In the genomic region with DNA sequence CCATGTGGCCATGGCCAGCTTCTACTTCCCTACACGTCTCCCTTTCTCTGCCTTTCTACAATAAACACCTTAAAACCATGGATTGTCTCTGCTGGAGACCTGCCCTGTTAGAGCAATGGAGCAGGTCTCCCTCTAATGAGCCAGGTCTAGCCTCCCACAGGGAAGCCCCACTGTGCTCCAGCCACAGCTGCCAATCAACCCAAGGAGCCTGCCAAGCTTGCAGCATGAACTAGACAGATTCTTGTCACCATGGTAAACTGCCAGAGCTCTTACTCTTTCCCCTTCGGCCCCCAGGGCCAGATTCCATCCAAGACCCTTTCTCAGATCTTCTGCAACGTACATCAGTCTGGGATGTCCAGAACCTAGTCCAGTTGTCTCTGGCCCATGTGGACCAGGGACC, we compare ENCODE assay signal across 22 mouse cellular contexts.
A peak's percentile ranks its signal among the peaks of the same experiment; 100 is the strongest.
DNase-seq lines count a peak whose midpoint lies in the region; ATAC-seq and TF ChIP-seq lines count a peak whose summit lies in the region.
"Had no signal": no experiment of that assay in that cellular context is flagged by ENCODE, and none has a peak within 500 bp of the region (broad histone marks: within the 10 kb centered on the region; RNA-seq: fewer than 3 reads in every experiment).

No protein-coding gene starts in this region.

- TF ChIP-seq POLR2A in brain, embryonic 14.5 days (IDR thresholded peaks at IDR 0.05; ENCODE audit: borderline replicate concordance, extremely low read depth, insufficient read depth, insufficient read length, poor library complexity, severe bottlenecking), result no peak

- ATAC-seq in hindbrain, postnatal 0 days, result 0 out of 2 replicates have a peak, but pooled peaks have one; percentile 5
- ATAC-seq in hindbrain, embryonic 13.5 days (ENCODE audit: low FRiP score), result no peak
- ATAC-seq in kidney, embryonic 15.5 days (replicated peaks; ENCODE audit: low FRiP score), result no peak
- ATAC-seq: activated CD4-positive, CD25-positive, alpha-beta regulatory T cell, adult 4 months; CD4-positive, CD25-positive, alpha-beta regulatory T cell, adult 4 months; forebrain, embryonic 14.5 days; hindbrain, embryonic 16.5 days; inflammation-experienced regulatory T-cells, adult 6 months; intestine, postnatal 0 days had no signal

- WGBS in hindbrain, postnatal 0 days, result 27% methylated on average over 3 of the region's 3 CpGs
- 69% methylated on average over 3 of the region's 3 CpGs for WGBS in hindbrain, embryonic 13.5 days
- WGBS in kidney, embryonic 15.5 days, result 71% methylated on average over 3 of the region's 3 CpGs

- no peak for TF ChIP-seq CTCF in hindbrain, postnatal 0 days (IDR thresholded peaks at IDR 0.05; ENCODE audit: low read depth)
- TF ChIP-seq CTCF in brain, embryonic 14.5 days (IDR thresholded peaks at IDR 0.05; ENCODE audit: borderline replicate concordance, extremely low read depth, insufficient read depth, insufficient read length), result no peak

- H3K27me3 ChIP-seq in hindbrain, postnatal 0 days (ENCODE audit: insufficient read depth, low read length), result no peaks in the 10 kb centered on the region
- no peaks in the 10 kb centered on the region for H3K27me3 ChIP-seq in hindbrain, embryonic 13.5 days
- no peaks in the 10 kb centered on the region for H3K27me3 ChIP-seq in kidney, embryonic 15.5 days
- H3K27me3 ChIP-seq: hindbrain, embryonic 12.5 days had no signal

- no peaks in the 10 kb centered on the region for H3K4me1 ChIP-seq in hindbrain, postnatal 0 days (ENCODE audit: insufficient read depth, low read length)
- no peaks in the 10 kb centered on the region for H3K4me1 ChIP-seq in hindbrain, embryonic 13.5 days (replicated peaks)
- H3K4me1 ChIP-seq in kidney, embryonic 15.5 days, result no peaks in the 10 kb centered on the region
- H3K4me1 ChIP-seq: hindbrain, embryonic 12.5 days had no signal

- H3K9ac ChIP-seq in hindbrain, postnatal 0 days (replicated peaks; ENCODE audit: low read length), result no peak overlapping the region
- no peak overlapping the region for H3K9ac ChIP-seq in hindbrain, embryonic 13.5 days
- H3K9ac ChIP-seq in kidney, embryonic 15.5 days, result no peak overlapping the region
- H3K9ac ChIP-seq: hindbrain, embryonic 12.5 days had no signal

- no peak overlapping the region for H3K27ac ChIP-seq in hindbrain, postnatal 0 days
- no peak overlapping the region for H3K27ac ChIP-seq in hindbrain, embryonic 13.5 days
- no peak overlapping the region for H3K27ac ChIP-seq in kidney, embryonic 15.5 days
- H3K27ac ChIP-seq: forebrain, embryonic 10.5 days; hindbrain, embryonic 12.5 days had no signal

- H3K4me2 ChIP-seq in hindbrain, postnatal 0 days (ENCODE audit: low read depth, low read length), result no peak overlapping the region
- H3K4me2 ChIP-seq in hindbrain, embryonic 13.5 days, result no peak overlapping the region
- no peak overlapping the region for H3K4me2 ChIP-seq in kidney, embryonic 15.5 days
- H3K4me2 ChIP-seq: hindbrain, embryonic 12.5 days had no signal

- H3K9me3 ChIP-seq in hindbrain, postnatal 0 days (ENCODE audit: low read length), result no peaks in the 10 kb centered on the region
- H3K9me3 ChIP-seq in hindbrain, embryonic 13.5 days, result no peaks in the 10 kb centered on the region
- no peaks in the 10 kb centered on the region for H3K9me3 ChIP-seq in kidney, embryonic 15.5 days (replicated peaks)
- H3K9me3 ChIP-seq: forebrain, embryonic 10.5 days; hindbrain, embryonic 12.5 days had no signal

- no peaks in the 10 kb centered on the region for H3K36me3 ChIP-seq in hindbrain, postnatal 0 days (ENCODE audit: insufficient read depth, low read length)
- H3K36me3 ChIP-seq in hindbrain, embryonic 13.5 days, result no peaks in the 10 kb centered on the region
- H3K36me3 ChIP-seq in kidney, embryonic 15.5 days, result no peaks in the 10 kb centered on the region
- H3K36me3 ChIP-seq: forebrain, embryonic 10.5 days; hindbrain, embryonic 12.5 days had no signal

- H3K4me3 ChIP-seq in hindbrain, postnatal 0 days (ENCODE audit: low read length), result no peak overlapping the region
- H3K4me3 ChIP-seq in hindbrain, embryonic 13.5 days, result no peak overlapping the region
- H3K4me3 ChIP-seq in kidney, embryonic 15.5 days (replicated peaks), result no peak overlapping the region
- H3K4me3 ChIP-seq: forebrain, embryonic 10.5 days; hindbrain, embryonic 12.5 days had no signal

- peak; percentile 37 to 39 for DNase-seq in cerebellum, postnatal 14 days
- DNase-seq in cerebellum, postnatal 36 days, result no peak
- no peak for DNase-seq in hindbrain, postnatal 0 days (ENCODE audit: low spot score)
- peak; percentile 69 for DNase-seq in Muller cell, postnatal 12 days (ENCODE audit: inconsistent ontology term)
- DNase-seq in brain, embryonic 14.5 days (ENCODE audit: low read depth), result peak; percentile 12
- DNase-seq: adrenal gland, adult 8-10 months; adrenal gland, postnatal 36 days; cerebellum, adult 18-20 months; cerebellum, adult 9-10 months; gastrocnemius, postnatal 25 days; heart, adult 18-20 months; kidney, adult 2 months had no signal

Comparison
In these comparisons a context has a peak if more than half of its experiments do, and no peak if none do; other contexts are left out.
1. DNase-seq: peak in cerebellum, postnatal 14 days (2 of 2), Muller cell, postnatal 12 days (single experiment) and brain, embryonic 14.5 days (single experiment); none in cerebellum, postnatal 36 days (0 of 2) and hindbrain, postnatal 0 days (single experiment).